Mouse (Mus musculus): ENCODE measurements around the gene Cdc42ep2. TPM values are rescaled to one million over a fixed set of nuclear protein-coding genes. Genes with fewer than 3 reads are reported as not detected.
A peak's percentile ranks its signal among the peaks of the same experiment; 100 is the strongest.

Cdc42ep2 gene
- polyA plus RNA-seq (2014; fragmentation: Nextera tagmentation; extraction: Ambion mirVana): 7.0 and 9.3 TPM in 2 replicates

DNA sequence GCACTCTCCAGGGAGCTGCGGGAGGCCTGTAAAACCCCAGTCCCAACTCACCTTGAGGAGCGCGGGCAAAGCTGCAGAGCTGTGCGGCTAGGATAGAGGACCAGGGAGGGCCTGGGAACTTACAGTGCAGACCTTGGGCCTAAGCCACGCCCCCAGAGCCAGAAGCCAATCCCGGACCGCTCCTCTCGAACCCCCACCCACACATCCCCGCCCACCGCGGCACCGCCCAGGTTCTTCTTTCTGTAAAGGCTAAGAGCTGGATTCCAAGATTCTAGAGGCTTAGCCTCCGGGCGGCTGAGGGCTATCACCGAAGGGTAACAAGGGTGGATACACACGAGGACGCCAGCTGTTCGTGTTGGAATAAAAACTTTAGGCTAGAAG lies at the start of gene Cdc42ep2:
Gene Cdc42ep2 (minus strand): TSS at position 104 of the 381 bp plus-strand sequence.
- Histone ChIP-seq H3K4me3 (ENCODE audit: low read depth, low read length) (peak within 1 kb of the TSS; percentile 64), H3K4me1 (replicated peaks; ENCODE audit: control insufficient read depth, insufficient read depth, low read length) (peaks cover 32% of the 10 kb centered on the region), H3K4me2 (ENCODE audit: low read length) (peak within 1 kb of the TSS; percentile 98), H3K9me3 (ENCODE audit: control insufficient read depth, low read length) (no peaks in the 10 kb centered on the region), H3K36me3 (ENCODE audit: control insufficient read depth, insufficient read depth, low read length) (no peaks in the 10 kb centered on the region), H3K27ac (ENCODE audit: low read depth) (peak within 1 kb of the TSS; percentile 77), H3K9ac (ENCODE audit: low read length) (peak within 1 kb of the TSS; percentile 53), H3K27me3 (replicated peaks; ENCODE audit: control insufficient read depth, insufficient read depth, low read length) (no peaks in the 10 kb centered on the region)
- WGBS: under 1% methylated on average over 18 of the region's 18 CpGs
- DNase-seq (ENCODE audit: low spot score): no peak
- peak; percentile 91 for ATAC-seq (replicated peaks; ENCODE audit: low FRiP score, low TSS enrichment, low read depth)

DNA sequence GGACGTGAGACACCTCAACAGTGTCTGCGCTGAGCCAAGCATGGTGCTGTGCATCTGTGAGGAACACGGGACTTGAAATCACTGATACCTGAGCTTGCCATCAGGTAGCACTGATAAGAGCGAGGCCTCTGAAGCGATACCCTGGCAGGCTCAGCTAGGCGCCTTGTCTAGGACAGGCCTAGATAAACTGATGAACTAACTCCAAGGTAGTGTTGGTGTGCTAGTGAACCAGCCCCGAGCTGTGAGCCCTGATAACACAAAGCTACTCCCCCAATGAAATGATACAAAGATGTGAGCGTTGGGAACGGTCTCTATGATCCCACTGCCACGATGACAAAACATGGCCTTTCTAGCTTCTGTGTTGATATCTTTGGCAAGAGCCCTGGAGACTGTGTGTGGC lies 43.0 kb upstream of the Cdc42ep2 start:
- H3K9ac ChIP-seq (ENCODE audit: low read length): no peak overlapping the region
- no peak overlapping the region for H3K27ac ChIP-seq (ENCODE audit: low read depth)
- WGBS: 86% methylated on average over 10 of the region's 10 CpGs
- H3K36me3 ChIP-seq (ENCODE audit: control insufficient read depth, insufficient read depth, low read length): no peaks in the 10 kb centered on the region
- ATAC-seq (replicated peaks; ENCODE audit: low FRiP score, low TSS enrichment, low read depth) (no peak), DNase-seq (ENCODE audit: low spot score) (no peak)
- H3K4me2 ChIP-seq (ENCODE audit: low read length): no peak overlapping the region
- no peaks in the 10 kb centered on the region for H3K27me3 ChIP-seq (replicated peaks; ENCODE audit: control insufficient read depth, insufficient read depth, low read length)
- no peak overlapping the region for H3K4me3 ChIP-seq (ENCODE audit: low read depth, low read length)
- H3K4me1 ChIP-seq (replicated peaks; ENCODE audit: control insufficient read depth, insufficient read depth, low read length): peaks cover 13% of the 10 kb centered on the region
- no peaks in the 10 kb centered on the region for H3K9me3 ChIP-seq (ENCODE audit: control insufficient read depth, low read length)

DNA sequence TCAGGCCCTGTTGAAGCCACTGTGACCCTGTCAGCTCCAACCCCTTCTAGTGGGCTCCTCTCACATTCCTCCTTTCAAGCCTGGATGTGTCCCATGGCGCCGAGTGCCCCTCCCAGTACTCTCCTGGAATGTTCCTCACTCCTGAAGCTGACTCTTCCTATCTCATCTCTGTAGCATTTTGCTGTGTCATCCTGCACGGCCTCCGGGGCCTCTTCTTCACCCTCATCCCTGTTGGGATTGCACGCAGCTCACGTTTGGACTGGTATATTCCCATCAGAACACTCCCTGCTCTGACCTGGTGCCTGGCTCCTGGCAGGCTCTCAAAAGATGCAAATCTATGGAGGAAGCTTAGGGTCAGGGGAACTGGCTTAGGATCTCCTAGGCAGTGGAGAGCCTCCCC lies 42.2 kb upstream of the Cdc42ep2 start:
- WGBS: 65% methylated on average over 6 of the region's 6 CpGs
- DNase-seq (ENCODE audit: low spot score) (no peak), ATAC-seq (replicated peaks; ENCODE audit: low FRiP score, low TSS enrichment, low read depth) (no peak)
- Histone ChIP-seq H3K27ac (ENCODE audit: low read depth) (no peak overlapping the region), H3K4me1 (replicated peaks; ENCODE audit: control insufficient read depth, insufficient read depth, low read length) (peaks cover 18% of the 10 kb centered on the region), H3K9ac (ENCODE audit: low read length) (no peak overlapping the region), H3K4me2 (ENCODE audit: low read length) (no peak overlapping the region), H3K36me3 (ENCODE audit: control insufficient read depth, insufficient read depth, low read length) (no peaks in the 10 kb centered on the region), H3K4me3 (ENCODE audit: low read depth, low read length) (no peak overlapping the region), H3K9me3 (ENCODE audit: control insufficient read depth, low read length) (no peaks in the 10 kb centered on the region), H3K27me3 (replicated peaks; ENCODE audit: control insufficient read depth, insufficient read depth, low read length) (no peaks in the 10 kb centered on the region)

DNA sequence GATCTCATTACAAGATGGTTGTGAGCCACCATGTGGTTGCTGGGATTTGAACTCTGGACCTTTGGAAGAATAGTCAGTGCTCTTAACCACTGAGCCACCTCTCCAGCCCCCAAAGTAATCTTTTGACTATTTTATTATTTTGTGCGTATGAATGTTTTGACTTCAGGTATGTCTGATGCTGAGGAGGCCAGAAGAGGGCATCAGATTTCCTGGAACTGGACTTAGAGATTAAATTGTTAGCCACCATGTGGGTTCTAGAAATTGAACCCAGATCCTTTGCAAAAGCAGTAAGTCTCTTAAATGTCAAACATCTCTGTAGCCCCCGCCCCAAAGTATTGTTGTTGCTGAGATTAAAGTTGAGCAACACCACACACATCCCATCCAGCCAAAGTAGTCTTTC lies 41.3 kb upstream of the Cdc42ep2 start:
- Histone ChIP-seq H3K27ac (ENCODE audit: low read depth) (no peak overlapping the region), H3K27me3 (replicated peaks; ENCODE audit: control insufficient read depth, insufficient read depth, low read length) (no peaks in the 10 kb centered on the region), H3K4me3 (ENCODE audit: low read depth, low read length) (no peak overlapping the region), H3K4me1 (replicated peaks; ENCODE audit: control insufficient read depth, insufficient read depth, low read length) (peaks cover 18% of the 10 kb centered on the region), H3K9ac (ENCODE audit: low read length) (no peak overlapping the region), H3K4me2 (ENCODE audit: low read length) (no peak overlapping the region), H3K9me3 (ENCODE audit: control insufficient read depth, low read length) (no peaks in the 10 kb centered on the region), H3K36me3 (ENCODE audit: control insufficient read depth, insufficient read depth, low read length) (peaks cover 4% of the 10 kb centered on the region; the same call in 1 of the 2 replicates)
- ATAC-seq (replicated peaks; ENCODE audit: low FRiP score, low TSS enrichment, low read depth) (no peak), DNase-seq (ENCODE audit: low spot score) (no peak)
- WGBS: 91% methylated on average over 2 of the region's 2 CpGs

DNA sequence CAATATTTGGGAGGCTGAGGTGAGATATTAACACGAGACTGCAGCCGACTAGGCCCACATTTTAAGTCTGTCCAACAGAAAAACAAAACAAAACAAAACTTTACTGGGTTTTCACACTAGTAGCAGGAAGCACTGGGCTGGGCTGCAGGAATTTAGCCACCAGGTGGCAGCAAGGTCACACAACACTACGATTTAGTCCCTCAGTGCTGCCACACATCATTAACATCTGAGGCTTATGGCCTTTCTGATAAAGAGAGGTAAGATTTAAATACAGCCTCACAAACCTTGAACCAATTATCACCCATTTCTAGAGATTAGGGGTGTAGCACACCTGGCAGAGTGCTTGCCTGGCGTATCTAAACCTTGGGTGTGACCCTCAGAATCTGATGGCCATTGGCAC lies 40.7 kb upstream of the Cdc42ep2 start:
- H3K4me3 ChIP-seq (ENCODE audit: low read depth, low read length): no peak overlapping the region
- H3K9ac ChIP-seq (ENCODE audit: low read length): no peak overlapping the region
- no peak; the same call in 1 of the 2 replicates for ATAC-seq (replicated peaks; ENCODE audit: low FRiP score, low TSS enrichment, low read depth)
- H3K4me2 ChIP-seq (ENCODE audit: low read length): no peak overlapping the region
- H3K4me1 ChIP-seq (replicated peaks; ENCODE audit: control insufficient read depth, insufficient read depth, low read length): peaks cover 18% of the 10 kb centered on the region
- DNase-seq (ENCODE audit: low spot score): peak; percentile 88
- 12% methylated on average over 4 of the region's 4 CpGs for WGBS
- H3K27me3 ChIP-seq (replicated peaks; ENCODE audit: control insufficient read depth, insufficient read depth, low read length): no peaks in the 10 kb centered on the region
- no peaks in the 10 kb centered on the region for H3K9me3 ChIP-seq (ENCODE audit: control insufficient read depth, low read length)
- no peak overlapping the region for H3K27ac ChIP-seq (ENCODE audit: low read depth)
- peaks cover 4% of the 10 kb centered on the region; the same call in 1 of the 2 replicates for H3K36me3 ChIP-seq (ENCODE audit: control insufficient read depth, insufficient read depth, low read length)

DNA sequence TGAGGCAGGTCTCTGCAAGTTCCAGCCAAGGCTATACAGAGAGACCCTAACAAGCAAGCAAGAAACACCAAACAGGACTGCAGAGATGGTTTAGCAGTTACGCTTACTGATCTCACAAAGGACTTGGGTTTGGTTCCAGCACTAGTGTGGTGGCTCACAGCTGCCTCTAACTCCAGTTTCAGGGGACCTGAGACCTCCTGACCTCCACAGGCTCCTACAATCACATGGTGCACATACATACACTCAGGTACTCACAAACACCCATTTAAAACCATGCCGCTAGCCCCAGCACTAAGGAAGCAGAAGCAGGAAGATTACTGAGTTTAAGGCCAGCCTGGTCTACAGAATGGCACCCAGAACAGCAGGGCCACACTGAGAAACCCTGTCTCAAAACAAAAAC lies 40.2 kb upstream of the Cdc42ep2 start:
- no peak overlapping the region for H3K27ac ChIP-seq (ENCODE audit: low read depth)
- H3K4me3 ChIP-seq (ENCODE audit: low read depth, low read length): peak overlapping the region; percentile 87
- peaks cover 18% of the 10 kb centered on the region for H3K4me1 ChIP-seq (replicated peaks; ENCODE audit: control insufficient read depth, insufficient read depth, low read length)
- peak overlapping the region; percentile 66 for H3K4me2 ChIP-seq (ENCODE audit: low read length)
- H3K9ac ChIP-seq (ENCODE audit: low read length): no peak overlapping the region
- H3K36me3 ChIP-seq (ENCODE audit: control insufficient read depth, insufficient read depth, low read length): peaks cover 4% of the 10 kb centered on the region; the same call in 1 of the 2 replicates
- WGBS: 79% methylated on average over 2 of the region's 2 CpGs
- no peak for ATAC-seq (replicated peaks; ENCODE audit: low FRiP score, low TSS enrichment, low read depth)
- H3K9me3 ChIP-seq (ENCODE audit: control insufficient read depth, low read length): no peaks in the 10 kb centered on the region
- peak; percentile 54 for DNase-seq (ENCODE audit: low spot score)
- no peaks in the 10 kb centered on the region for H3K27me3 ChIP-seq (replicated peaks; ENCODE audit: control insufficient read depth, insufficient read depth, low read length)

DNA sequence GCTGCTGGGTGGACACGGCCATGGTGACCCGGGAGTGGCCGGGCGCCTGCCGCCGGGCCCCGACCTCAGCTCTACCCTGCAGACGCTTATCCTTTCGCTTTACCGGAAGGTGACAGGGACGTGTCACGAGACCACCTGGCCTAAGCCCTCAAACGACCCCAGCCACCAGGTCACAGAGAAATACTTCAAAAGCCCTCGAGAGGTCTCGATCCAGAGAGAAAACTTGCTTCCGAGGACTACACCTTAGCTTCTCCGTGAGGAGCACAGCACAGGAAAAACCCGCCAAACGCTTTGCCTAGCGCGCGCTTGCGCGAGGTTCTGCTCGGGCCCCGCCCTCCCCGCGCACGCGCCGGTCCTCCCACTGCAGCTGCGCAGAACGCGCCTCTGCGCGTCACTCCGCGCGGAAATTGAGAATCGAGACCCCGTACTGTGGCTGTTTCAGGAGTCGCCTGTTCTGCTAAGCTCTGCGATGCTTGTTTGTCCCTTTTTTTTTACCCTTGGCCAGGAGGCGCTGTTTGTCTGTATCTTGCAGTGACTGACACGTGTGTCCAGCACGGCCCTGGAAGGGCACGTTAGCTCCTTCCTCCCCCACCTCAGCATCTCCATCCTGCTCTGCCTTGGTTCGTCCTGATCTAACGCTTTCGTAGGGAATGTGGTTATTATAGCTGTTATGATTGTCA lies 39.4 kb upstream of the Cdc42ep2 start, which contains the start of gene Pola2:
Gene Pola2 (minus strand): TSS at position 320 of the 680 bp plus-strand sequence.
- H3K27ac ChIP-seq (ENCODE audit: low read depth): peak within 1 kb of the TSS; percentile 71
- H3K4me3 ChIP-seq (ENCODE audit: low read depth, low read length): peak within 1 kb of the TSS; percentile 87
- peak within 1 kb of the TSS; percentile 78 for H3K9ac ChIP-seq (ENCODE audit: low read length)
- DNase-seq (ENCODE audit: low spot score): peak; percentile 92
- H3K27me3 ChIP-seq (replicated peaks; ENCODE audit: control insufficient read depth, insufficient read depth, low read length): no peaks in the 10 kb centered on the region
- under 1% methylated on average over 50 of the region's 50 CpGs for WGBS
- ATAC-seq (replicated peaks; ENCODE audit: low FRiP score, low TSS enrichment, low read depth): peak; percentile 82
- peaks cover 11% of the 10 kb centered on the region for H3K36me3 ChIP-seq (ENCODE audit: control insufficient read depth, insufficient read depth, low read length)
- H3K4me2 ChIP-seq (ENCODE audit: low read length): peak within 1 kb of the TSS; percentile 66
- H3K4me1 ChIP-seq (replicated peaks; ENCODE audit: control insufficient read depth, insufficient read depth, low read length): peaks cover 18% of the 10 kb centered on the region
- no peaks in the 10 kb centered on the region for H3K9me3 ChIP-seq (ENCODE audit: control insufficient read depth, low read length)

DNA sequence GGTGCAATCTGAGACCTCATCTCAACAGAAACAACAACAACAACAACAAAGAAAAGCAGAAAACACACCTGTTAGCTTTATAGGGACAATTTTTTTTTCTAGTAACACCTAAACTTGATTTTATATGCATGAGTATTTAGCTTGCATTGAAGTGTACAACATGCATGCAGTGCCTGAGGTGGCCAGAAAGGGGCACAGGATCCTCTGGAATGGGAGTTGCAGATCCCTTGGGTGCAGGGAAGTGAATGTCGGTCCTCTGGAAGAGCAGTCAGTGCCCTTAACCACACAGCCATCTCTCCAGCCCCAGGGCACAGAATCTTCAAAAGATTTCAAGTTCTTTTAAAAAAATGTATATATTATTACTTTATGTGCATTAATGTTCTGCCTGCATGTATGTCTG lies 38.0 kb upstream of the Cdc42ep2 start:
- WGBS: 28% methylated on average over 1 of the region's 1 CpGs
- DNase-seq (ENCODE audit: low spot score): no peak
- H3K9ac ChIP-seq (ENCODE audit: low read length): no peak overlapping the region

DNA sequence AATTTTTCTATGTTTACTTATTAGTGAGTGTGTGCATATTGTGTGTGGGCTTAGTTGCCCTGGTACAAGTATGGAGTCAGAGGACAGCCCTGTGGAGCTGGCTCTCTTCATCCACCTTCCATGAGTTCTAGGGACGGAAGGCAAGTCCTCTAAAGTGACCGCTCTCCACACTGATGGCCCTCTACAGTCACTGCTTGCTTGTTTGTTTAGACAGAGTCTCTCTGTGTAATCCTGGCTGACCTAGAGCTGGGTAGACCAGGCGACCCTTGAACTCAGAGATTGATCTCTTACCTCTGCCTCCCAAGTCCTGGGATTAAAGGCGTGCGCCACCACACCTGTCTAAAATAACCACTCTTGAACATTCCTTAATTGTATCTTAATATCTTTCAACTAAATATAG lies 32.8 kb upstream of the Cdc42ep2 start:
- H3K4me1 ChIP-seq (replicated peaks; ENCODE audit: control insufficient read depth, insufficient read depth, low read length): peaks cover 8% of the 10 kb centered on the region

More for the DNA sequence above, 38.0 kb upstream of the Cdc42ep2 start:
- Histone ChIP-seq H3K9me3 (ENCODE audit: control insufficient read depth, low read length) (no peaks in the 10 kb centered on the region), H3K36me3 (ENCODE audit: control insufficient read depth, insufficient read depth, low read length) (peaks cover 24% of the 10 kb centered on the region), H3K27me3 (replicated peaks; ENCODE audit: control insufficient read depth, insufficient read depth, low read length) (no peaks in the 10 kb centered on the region), H3K4me1 (replicated peaks; ENCODE audit: control insufficient read depth, insufficient read depth, low read length) (peaks cover 18% of the 10 kb centered on the region), H3K27ac (ENCODE audit: low read depth) (no peak overlapping the region), H3K4me2 (ENCODE audit: low read length) (peak overlapping the region; percentile 66), H3K4me3 (ENCODE audit: low read depth, low read length) (peak overlapping the region; percentile 87)
- no peak for ATAC-seq (replicated peaks; ENCODE audit: low FRiP score, low TSS enrichment, low read depth)

More for the DNA sequence above, 32.8 kb upstream of the Cdc42ep2 start:
- Histone ChIP-seq H3K4me3 (ENCODE audit: low read depth, low read length) (no peak overlapping the region), H3K4me2 (ENCODE audit: low read length) (no peak overlapping the region), H3K27ac (ENCODE audit: low read depth) (no peak overlapping the region), H3K9ac (ENCODE audit: low read length) (no peak overlapping the region), H3K36me3 (ENCODE audit: control insufficient read depth, insufficient read depth, low read length) (peaks cover 66% of the 10 kb centered on the region), H3K27me3 (replicated peaks; ENCODE audit: control insufficient read depth, insufficient read depth, low read length) (no peaks in the 10 kb centered on the region), H3K9me3 (ENCODE audit: control insufficient read depth, low read length) (no peaks in the 10 kb centered on the region)
- DNase-seq (ENCODE audit: low spot score) (no peak), ATAC-seq (replicated peaks; ENCODE audit: low FRiP score, low TSS enrichment, low read depth) (no peak)
- 82% methylated on average over 5 of the region's 5 CpGs for WGBS
